Mouse (Mus musculus): ENCODE measurements around the gene Trafd1.

- no peak for TF ChIP-seq CTCF (IDR thresholded peaks at IDR 0.05; ENCODE audit: control insufficient read depth, insufficient read depth, low read length)
- no peak for TF ChIP-seq POLR2A (IDR thresholded peaks at IDR 0.05; ENCODE audit: borderline replicate concordance, control insufficient read depth, low read depth, low read length)
Measured at GRCm38 (mm10) chr5:121383857-121384756, 1.3 kb downstream of the Trafd1 start.

Data from bone marrow, adult 2 months (tissue).